In the genomic region with DNA sequence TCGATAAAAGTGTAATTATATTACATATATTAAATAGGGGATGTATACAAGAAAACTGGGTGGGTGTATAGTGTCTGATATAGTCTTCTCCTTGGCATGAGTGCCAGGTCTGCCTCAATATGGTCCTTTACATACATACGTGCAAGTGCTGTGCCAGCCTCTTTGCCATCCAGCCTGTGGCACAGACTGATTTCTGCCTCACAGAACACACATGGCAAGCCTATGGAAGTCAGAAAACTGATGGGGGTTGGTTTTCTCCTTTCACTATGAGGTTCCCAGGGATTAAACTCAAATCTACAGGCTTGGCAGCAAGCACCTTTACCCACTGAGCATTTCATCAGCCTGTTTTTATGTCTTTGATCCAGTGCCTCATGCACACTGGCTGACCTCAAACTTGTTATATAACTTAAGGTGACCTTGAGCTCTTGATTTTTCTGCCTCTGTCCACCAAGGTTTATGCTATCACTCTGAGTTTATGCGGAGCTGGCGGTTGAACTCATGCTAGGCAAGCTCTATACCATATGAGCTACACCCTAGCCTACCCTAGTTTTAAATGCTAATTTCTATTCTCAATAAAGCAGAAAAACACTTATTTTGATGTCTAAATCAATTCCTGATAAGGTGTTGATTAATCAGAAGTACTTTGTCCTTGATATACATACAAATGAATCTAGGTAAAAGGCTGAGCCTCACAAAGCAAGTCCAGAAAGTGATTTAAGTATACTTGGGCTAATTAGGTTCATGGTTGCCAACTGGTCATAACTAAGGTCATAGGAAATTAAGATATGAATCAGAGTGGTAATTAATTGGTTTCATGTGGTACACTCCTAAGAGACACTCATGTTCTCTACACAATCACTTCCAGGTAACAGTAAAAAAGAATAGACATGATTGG, we compare ENCODE assay signal across 7 mouse cellular contexts. TPM values are rescaled to one million over a fixed set of nuclear protein-coding genes. Genes with fewer than 3 reads are reported as not detected.
DNase-seq lines count a peak whose midpoint lies in the region; ATAC-seq lines count a peak whose summit lies in the region.

No protein-coding gene starts in this region.

- no peak overlapping the region for H3K9ac ChIP-seq in midbrain, embryonic 11.5 days (ENCODE audit: low read length)
- H3K9ac ChIP-seq in forebrain, embryonic 15.5 days (replicated peaks) = no peak overlapping the region
- no peak overlapping the region for H3K9ac ChIP-seq in limb, embryonic 12.5 days (replicated peaks)
- no peak overlapping the region for H3K9ac ChIP-seq in neural tube, embryonic 15.5 days (replicated peaks)

- H3K36me3 ChIP-seq in midbrain, embryonic 11.5 days (ENCODE audit: control insufficient read depth, insufficient read depth, low read length) = no peaks in the 10 kb centered on the region
- no peaks in the 10 kb centered on the region for H3K36me3 ChIP-seq in midbrain, embryonic 10.5 days
- H3K36me3 ChIP-seq in forebrain, embryonic 15.5 days = no peaks in the 10 kb centered on the region
- H3K36me3 ChIP-seq in limb, embryonic 12.5 days = no peaks in the 10 kb centered on the region
- H3K36me3 ChIP-seq in neural tube, embryonic 15.5 days = no peaks in the 10 kb centered on the region

- no peaks in the 10 kb centered on the region for H3K27me3 ChIP-seq in midbrain, embryonic 11.5 days (ENCODE audit: control insufficient read depth, insufficient read depth, low read length)
- no peaks in the 10 kb centered on the region for H3K27me3 ChIP-seq in midbrain, embryonic 10.5 days (ENCODE audit: low read depth, poor library complexity, severe bottlenecking)
- no peaks in the 10 kb centered on the region for H3K27me3 ChIP-seq in forebrain, embryonic 15.5 days
- no peaks in the 10 kb centered on the region for H3K27me3 ChIP-seq in limb, embryonic 12.5 days
- no peaks in the 10 kb centered on the region for H3K27me3 ChIP-seq in neural tube, embryonic 15.5 days (replicated peaks)

- peaks cover 2% of the 10 kb centered on the region; the same call in 1 of the 2 replicates for H3K9me3 ChIP-seq in midbrain, embryonic 11.5 days (ENCODE audit: control insufficient read depth, low read length)
- H3K9me3 ChIP-seq in midbrain, embryonic 10.5 days (replicated peaks) = peaks cover 6% of the 10 kb centered on the region
- H3K9me3 ChIP-seq in forebrain, embryonic 15.5 days = peaks cover 6% of the 10 kb centered on the region
- 0 out of 2 replicates have a peak, but pooled peaks cover 6% of the 10 kb centered on the region for H3K9me3 ChIP-seq in limb, embryonic 12.5 days
- peaks cover 9% of the 10 kb centered on the region; the same call in 1 of the 2 replicates for H3K9me3 ChIP-seq in neural tube, embryonic 15.5 days (replicated peaks)

- WGBS in midbrain, embryonic 11.5 days = 68% methylated on average over 4 of the region's 4 CpGs
- 74% methylated on average over 4 of the region's 4 CpGs for WGBS in midbrain, embryonic 10.5 days
- WGBS in forebrain, embryonic 15.5 days = 71% methylated on average over 4 of the region's 4 CpGs
- WGBS in limb, embryonic 12.5 days = 68% methylated on average over 4 of the region's 4 CpGs
- WGBS in neural tube, embryonic 15.5 days = 72% methylated on average over 4 of the region's 4 CpGs

- H3K4me1 ChIP-seq in midbrain, embryonic 11.5 days (ENCODE audit: control insufficient read depth, insufficient read depth, low read length) = no peaks in the 10 kb centered on the region
- no peaks in the 10 kb centered on the region for H3K4me1 ChIP-seq in midbrain, embryonic 10.5 days
- no peaks in the 10 kb centered on the region for H3K4me1 ChIP-seq in forebrain, embryonic 15.5 days
- no peaks in the 10 kb centered on the region for H3K4me1 ChIP-seq in limb, embryonic 12.5 days (replicated peaks)
- no peaks in the 10 kb centered on the region for H3K4me1 ChIP-seq in neural tube, embryonic 15.5 days

- no peak for DNase-seq in midbrain, embryonic 11.5 days (ENCODE audit: low spot score, missing footprints)
- DNase-seq in midbrain, embryonic 10.5 days (ENCODE audit: low spot score) = no peak
- no peak for DNase-seq in retina, embryonic 14.5 days (ENCODE audit: low spot score)

- no peak overlapping the region for H3K4me2 ChIP-seq in midbrain, embryonic 11.5 days
- H3K4me2 ChIP-seq in forebrain, embryonic 15.5 days (replicated peaks) = no peak overlapping the region
- H3K4me2 ChIP-seq in limb, embryonic 12.5 days = no peak overlapping the region
- H3K4me2 ChIP-seq in neural tube, embryonic 15.5 days = no peak overlapping the region

- no peak overlapping the region for H3K27ac ChIP-seq in midbrain, embryonic 11.5 days (ENCODE audit: low read depth, low read length)
- no peak overlapping the region for H3K27ac ChIP-seq in midbrain, embryonic 10.5 days (replicated peaks)
- no peak overlapping the region for H3K27ac ChIP-seq in forebrain, embryonic 15.5 days (replicated peaks)
- H3K27ac ChIP-seq in limb, embryonic 12.5 days = no peak overlapping the region
- no peak overlapping the region for H3K27ac ChIP-seq in neural tube, embryonic 15.5 days (replicated peaks)

- ATAC-seq in midbrain, embryonic 11.5 days (ENCODE audit: low FRiP score) = peak; percentile 86
- ATAC-seq in forebrain, embryonic 15.5 days (replicated peaks) = peak; percentile 89
- ATAC-seq in limb, embryonic 12.5 days (ENCODE audit: insufficient number of reproducible peaks, insufficient read depth, low FRiP score, low TSS enrichment, low read depth) = peak; percentile 54
- ATAC-seq in neural tube, embryonic 15.5 days (ENCODE audit: low FRiP score) = peak; percentile 38; the same call in 1 of the 2 replicates
- no peak for ATAC-seq in activated CD4-positive, CD25-positive, alpha-beta regulatory T cell, adult 4 months

- H3K4me3 ChIP-seq in midbrain, embryonic 11.5 days (ENCODE audit: low read depth, low read length) = no peak overlapping the region
- H3K4me3 ChIP-seq in midbrain, embryonic 10.5 days = no peak overlapping the region
- no peak overlapping the region for H3K4me3 ChIP-seq in forebrain, embryonic 15.5 days
- H3K4me3 ChIP-seq in limb, embryonic 12.5 days (replicated peaks) = no peak overlapping the region
- no peak overlapping the region for H3K4me3 ChIP-seq in neural tube, embryonic 15.5 days (replicated peaks)

RNA-seq across cellular contexts. Expression of a gene that starts 26.7 kb away (rescaled TPM):
- polyA plus RNA-seq in midbrain, embryonic 11.5 days (2014; fragmentation: Nextera tagmentation; extraction: Ambion mirVana) = 45.9 and 53.4 TPM in 2 replicates
- polyA plus RNA-seq in midbrain, embryonic 10.5 days (2016; fragmentation: Nextera tagmentation; extraction: Ambion mirVana) = 52.1 and 54.0 TPM in 2 replicates
- polyA plus RNA-seq in forebrain, embryonic 15.5 days (2015; fragmentation: Nextera tagmentation; extraction: Ambion mirVana) = 30.4 and 31.1 TPM in 2 replicates
- polyA plus RNA-seq in limb, embryonic 12.5 days (2016; fragmentation: Nextera tagmentation; extraction: Ambion mirVana) = 48.5 and 49.3 TPM in 2 replicates
- polyA plus RNA-seq in neural tube, embryonic 15.5 days (2015; fragmentation: Nextera tagmentation; extraction: Ambion mirVana) = 35.8 and 45.3 TPM in 2 replicates
- polyA plus RNA-seq in activated CD4-positive, CD25-positive, alpha-beta regulatory T cell, adult 4 months (2017; shearing (Covaris generic)) = 10 to 100 TPM; 14.9 to 15.6 TPM
